Mouse (Mus musculus): ENCODE measurements at regions not wholly inside any gene's neighbourhood (a gene's known extent, or its start where the extent isn't known, plus 50 kb on each side); places are given as distances from the start of the nearest gene placed in this dataset.

- TF ChIP-seq TBP (conservative IDR thresholded peaks at IDR 0.05; ENCODE audit: low read depth, low read length) (no peak), CTCF (conservative IDR thresholded peaks at IDR 0.05 in 1 of 2, IDR thresholded peaks at IDR 0.05 in 1 of 2; ENCODE audit: low read depth in 2 of 2, low read length in 2 of 2) (no peak), CHD1 (IDR thresholded peaks at IDR 0.05; ENCODE audit: low read depth, low read length) (no peak), USF2 (conservative IDR thresholded peaks at IDR 0.05; ENCODE audit: low read depth, low read length) (no peak), JUN (IDR thresholded peaks at IDR 0.05; ENCODE audit: insufficient read depth, low read depth, low read length) (no peak), MAZ (IDR thresholded peaks at IDR 0.05; ENCODE audit: low read depth, low read length) (no peak), JUND (conservative IDR thresholded peaks at IDR 0.05; ENCODE audit: low read depth, low read length) (no peak), TCF12 (IDR thresholded peaks at IDR 0.05; ENCODE audit: low read depth, low read length) (no peak), IRF4 (IDR thresholded peaks at IDR 0.05; ENCODE audit: low read depth, low read length) (no peak)
- Histone ChIP-seq H3K9me3 (replicated peaks; ENCODE audit: low read length) (peaks cover 4% of the 10 kb centered on the region), H3K4me3 (replicated peaks in 1 of 3; ENCODE audit: low read depth in 2 of 3, low read length in 2 of 3, poor library complexity in 1 of 3) (no peak overlapping the region), H3K27me3 (replicated peaks) (no peaks in the 10 kb centered on the region), H3K9ac (ENCODE audit: insufficient read depth, low read depth) (no peak overlapping the region), H3K27ac (ENCODE audit: insufficient read depth, low read depth) (no peak overlapping the region), H3K4me1 (ENCODE audit: control insufficient read depth in 1 of 2, insufficient read depth in 2 of 2) (no peaks in the 10 kb centered on the region), H3K36me3 (replicated peaks in 1 of 2; ENCODE audit: control insufficient read depth in 1 of 2, insufficient read depth in 1 of 2, low read length in 1 of 2) (no peaks in the 10 kb centered on the region), H3K4me2 (ENCODE audit: insufficient read depth, low read depth, poor library complexity, severe bottlenecking) (no peak overlapping the region), H3K79me2 (replicated peaks; ENCODE audit: control insufficient read depth, extremely low read depth, insufficient read depth, poor library complexity, severe bottlenecking) (no peaks in the 10 kb centered on the region)
- in situ Hi-C loops (cut with MboI; ENCODE audit: low pct_ligation_motif_present, low pct_unique_long_range_greater_than_20kb, low sequenced_read_pairs), result no loop called here
- DNase-seq (ENCODE audit: extremely low read depth), result no peak
- dilution Hi-C loops (cut with MboI; ENCODE audit: extremely low pct_ligation_motif_present, extremely low pct_unique_long_range_greater_than_20kb, low sequenced_read_pairs), result no loop called here
These were observed 147.1 kb downstream of the Adamts15 start for GRCm38 (mm10) chr9:30775161-30775560.

GRCm38 (mm10) chr9:30772456-30772855, 149.8 kb downstream of the Adamts15 start:
- Histone ChIP-seq H3K4me1 (ENCODE audit: control insufficient read depth in 1 of 2, insufficient read depth in 2 of 2) (no peaks in the 10 kb centered on the region), H3K79me2 (replicated peaks; ENCODE audit: control insufficient read depth, extremely low read depth, insufficient read depth, poor library complexity, severe bottlenecking) (no peaks in the 10 kb centered on the region), H3K27me3 (replicated peaks) (no peaks in the 10 kb centered on the region), H3K4me3 (replicated peaks in 1 of 3; ENCODE audit: low read depth in 2 of 3, low read length in 2 of 3, poor library complexity in 1 of 3) (no peak overlapping the region), H3K4me2 (ENCODE audit: insufficient read depth, low read depth, poor library complexity, severe bottlenecking) (no peak overlapping the region), H3K9ac (ENCODE audit: insufficient read depth, low read depth) (no peak overlapping the region), H3K27ac (ENCODE audit: insufficient read depth, low read depth) (no peak overlapping the region), H3K36me3 (replicated peaks in 1 of 2; ENCODE audit: control insufficient read depth in 1 of 2, insufficient read depth in 1 of 2, low read length in 1 of 2) (no peaks in the 10 kb centered on the region), H3K9me3 (replicated peaks; ENCODE audit: low read length) (peaks cover 4% of the 10 kb centered on the region)
- dilution Hi-C loops (cut with MboI; ENCODE audit: extremely low pct_ligation_motif_present, extremely low pct_unique_long_range_greater_than_20kb, low sequenced_read_pairs) (no loop called here), in situ Hi-C loops (cut with MboI; ENCODE audit: low pct_ligation_motif_present, low pct_unique_long_range_greater_than_20kb, low sequenced_read_pairs) (no loop called here)
- no peak for DNase-seq (ENCODE audit: extremely low read depth)
- TF ChIP-seq PAX5 (IDR thresholded peaks at IDR 0.05; ENCODE audit: low read length), result no peak
- no peak for TF ChIP-seq UBTF (IDR thresholded peaks at IDR 0.05; ENCODE audit: low read depth, low read length)
- TF ChIP-seq HCFC1 (IDR thresholded peaks at IDR 0.05; ENCODE audit: low read depth, low read length), result no peak
- TF ChIP-seq ETS1 (conservative IDR thresholded peaks at IDR 0.05; ENCODE audit: low read depth, low read length), result no peak
- no peak for TF ChIP-seq ZMIZ1 (IDR thresholded peaks at IDR 0.05; ENCODE audit: low read depth, low read length)
- TF ChIP-seq IRF4 (IDR thresholded peaks at IDR 0.05; ENCODE audit: low read depth, low read length), result no peak
- no peak for TF ChIP-seq MYC (IDR thresholded peaks at IDR 0.05; ENCODE audit: low read depth, low read length)
- TF ChIP-seq GABPA (IDR thresholded peaks at IDR 0.05; ENCODE audit: insufficient replicate concordance, low read depth, low read length), result no peak
- TF ChIP-seq KAT2A (IDR thresholded peaks at IDR 0.05; ENCODE audit: insufficient replicate concordance, low read length), result no peak
- TF ChIP-seq MAZ (IDR thresholded peaks at IDR 0.05; ENCODE audit: low read depth, low read length), result no peak
- TF ChIP-seq EP300 (IDR thresholded peaks at IDR 0.05; ENCODE audit: low read length), result no peak
- no peak for TF ChIP-seq SIN3A (IDR thresholded peaks at IDR 0.05; ENCODE audit: low read length)
- TF ChIP-seq CTCF (conservative IDR thresholded peaks at IDR 0.05 in 1 of 2, IDR thresholded peaks at IDR 0.05 in 1 of 2; ENCODE audit: low read depth in 2 of 2, low read length in 2 of 2), result no peak
- no peak for TF ChIP-seq RAD21 (IDR thresholded peaks at IDR 0.05; ENCODE audit: low read depth, low read length)

Measured in CH12.LX (cell line).